Mouse (Mus musculus) brain, adult 2 months (tissue): Measurements from ENCODE around the gene Atg13.

Experiments
- DNase-seq: peaks from one replicate; pipeline ENCODE4 v3.0.0; 2011; ENCODE audit warnings: low read depth, low spot score

Atg13 gene

DNA sequence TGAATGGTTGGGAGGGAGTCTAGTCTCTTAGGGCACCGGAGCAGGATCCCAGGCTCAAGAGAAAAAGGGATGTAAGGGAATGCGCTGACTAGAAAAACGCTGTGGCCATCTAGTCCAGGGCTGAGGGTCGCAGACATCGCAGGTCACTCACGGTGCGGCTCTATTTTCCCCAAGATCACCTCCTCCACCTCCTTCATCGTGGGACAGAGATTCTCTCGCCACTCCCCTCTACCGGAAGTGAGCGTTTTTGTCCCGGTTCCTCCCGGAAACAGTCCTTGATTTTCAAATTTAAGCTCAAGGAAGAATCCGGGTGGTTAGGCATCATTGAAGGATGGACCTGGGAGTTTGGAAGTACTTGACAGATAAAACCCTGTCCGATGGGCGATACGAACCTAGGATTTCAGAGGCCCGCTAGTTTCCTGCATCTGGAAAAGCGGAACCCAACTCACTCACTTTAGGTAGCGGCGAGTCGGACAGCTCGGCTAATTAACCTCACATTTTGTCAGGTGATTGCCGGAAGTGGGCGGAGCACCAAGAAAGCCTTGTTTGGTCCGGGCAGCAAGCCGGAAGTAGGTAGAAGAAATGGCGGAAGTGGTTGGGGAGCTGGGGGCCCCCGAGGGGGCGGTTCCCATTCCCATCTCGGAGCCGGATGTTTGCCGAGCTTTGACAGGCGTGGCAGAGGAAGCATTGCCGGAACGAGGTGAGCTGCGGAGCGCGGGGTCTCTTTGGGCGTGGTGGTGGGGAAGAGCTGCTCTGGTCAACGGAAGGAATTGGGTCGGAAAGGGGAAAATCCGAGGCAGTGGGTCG lies 60.6 kb downstream of the Atg13 start, which contains the start of the genes Zfp408 and Arhgap1:
TSS of gene Zfp408 (minus strand) at position 239 of the 807 bp plus-strand sequence.
TSS of gene Arhgap1 (plus strand) at position 308 of the 807 bp plus-strand sequence.
- DNase-seq, result peak; percentile 99

GRCm38 (mm10) chr2:91649152-91649551 lies 61.2 kb downstream of the Atg13 start:
- DNase-seq, result no peak

GRCm38 (mm10) chr2:91646733-91647132 lies 63.6 kb downstream of the Atg13 start:
- DNase-seq, result peak; percentile 83

DNA sequence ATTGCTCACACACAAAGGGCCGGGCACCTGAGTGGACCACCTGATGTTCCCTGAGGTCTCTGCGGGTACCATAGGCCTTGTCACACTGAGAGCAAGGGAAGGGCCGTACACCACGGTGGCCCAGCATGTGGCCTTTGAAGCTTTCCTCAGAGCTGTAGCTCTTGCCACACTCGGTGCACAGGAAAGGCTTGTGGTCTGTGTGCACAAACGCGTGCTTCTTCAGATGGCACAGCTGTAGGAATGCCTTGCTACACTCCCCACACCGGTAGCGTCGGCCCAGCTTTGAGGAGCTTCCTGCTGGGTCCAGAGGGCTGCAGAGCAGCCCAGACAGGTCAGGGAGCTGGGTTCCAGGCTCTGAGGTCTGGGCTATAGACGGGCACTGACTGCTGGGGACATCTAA lies 64.6 kb downstream of the Atg13 start:
- DNase-seq, result no peak

- DNase-seq, result no peak
These were observed 65.0 kb downstream of the Atg13 start for GRCm38 (mm10) chr2:91645354-91645753.

GRCm38 (mm10) chr2:91644021-91644420 lies 66.4 kb downstream of the Atg13 start:
- DNase-seq, result no peak

- no peak for DNase-seq
These were observed 67.5 kb downstream of the Atg13 start for GRCm38 (mm10) chr2:91642825-91643415.

GRCm38 (mm10) chr2:91638931-91639330 lies 71.4 kb downstream of the Atg13 start:
- no peak for DNase-seq

DNA sequence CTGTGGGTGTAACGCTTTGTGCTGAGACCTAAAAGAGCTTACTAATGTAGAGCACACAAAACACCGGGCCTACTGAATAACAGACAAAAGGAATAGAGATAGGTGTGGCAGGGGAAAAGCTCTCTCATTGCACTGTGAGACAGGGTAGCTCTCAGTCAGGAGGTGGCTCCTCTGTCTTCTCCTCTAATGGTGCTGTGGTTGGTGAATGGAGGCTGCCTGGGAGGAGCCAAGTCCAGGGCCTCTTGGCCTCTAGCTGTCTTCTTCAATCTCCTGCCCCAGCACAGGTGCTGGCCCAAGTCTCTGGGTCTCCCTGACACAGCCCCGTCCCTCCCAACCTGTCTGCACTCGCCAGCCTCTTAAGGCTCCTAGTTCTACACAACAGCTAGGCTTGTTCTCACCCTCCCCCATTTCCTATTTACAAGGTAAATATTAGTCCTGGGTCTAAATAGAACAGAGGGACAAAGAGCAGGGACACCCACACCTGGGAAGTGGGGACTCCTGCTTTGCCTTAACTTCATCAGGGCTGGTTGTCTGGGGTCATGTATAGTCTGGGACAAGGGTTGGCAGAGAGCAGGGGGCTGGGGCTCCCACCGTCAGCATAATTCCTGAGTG lies 73.5 kb downstream of the Atg13 start:
- DNase-seq, result no peak

- DNase-seq, result no peak
These were observed 74.1 kb downstream of the Atg13 start, which contains the start of gene F2 for GRCm38 (mm10) chr2:91636229-91636628. Gene F2, minus strand, starts transcription at chr2:91636414.

DNA sequence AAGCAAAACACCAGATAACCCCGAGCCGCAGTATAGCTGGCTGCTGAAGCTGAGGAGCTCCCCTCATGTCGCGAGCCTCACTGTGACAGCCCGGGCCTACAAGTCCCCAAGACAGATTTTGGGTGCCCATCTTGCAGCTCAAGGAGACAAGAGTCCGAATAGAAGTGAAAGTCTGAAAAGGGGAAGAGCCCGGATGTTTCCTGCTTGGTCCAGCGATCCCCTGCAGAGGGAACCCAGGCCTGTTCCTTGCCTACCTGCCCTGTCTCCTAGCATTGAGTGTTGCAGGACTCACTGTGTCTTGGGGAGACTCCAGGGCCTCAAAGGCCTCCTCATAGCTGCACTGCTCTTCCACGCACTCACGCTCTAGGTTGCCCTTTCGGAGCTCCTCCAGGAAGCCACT lies 74.9 kb downstream of the Atg13 start:
- no peak for DNase-seq

GRCm38 (mm10) chr2:91634841-91635240 lies 75.5 kb downstream of the Atg13 start:
- DNase-seq, result peak; percentile 80

GRCm38 (mm10) chr2:91633334-91633977 lies 76.9 kb downstream of the Atg13 start:
- DNase-seq, result no peak

DNA sequence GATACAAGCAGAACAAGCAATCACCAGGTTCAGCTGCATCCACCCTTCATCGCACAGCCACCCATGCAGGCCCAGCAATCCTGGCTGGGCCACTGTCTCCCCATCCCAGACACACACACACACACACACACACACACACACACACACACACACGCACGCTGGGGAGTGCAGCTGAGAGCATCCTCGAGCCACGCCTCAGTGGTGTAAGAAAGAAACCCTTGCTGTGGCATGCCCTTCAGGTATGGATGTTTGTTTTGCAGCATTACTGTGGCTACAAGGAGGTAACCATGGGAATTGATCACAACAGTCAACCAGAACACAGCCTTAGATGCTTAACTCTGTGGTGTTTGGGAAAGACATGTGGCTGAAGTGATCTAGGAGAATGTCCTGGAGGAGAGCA lies 78.1 kb downstream of the Atg13 start:
- no peak for DNase-seq

DNA sequence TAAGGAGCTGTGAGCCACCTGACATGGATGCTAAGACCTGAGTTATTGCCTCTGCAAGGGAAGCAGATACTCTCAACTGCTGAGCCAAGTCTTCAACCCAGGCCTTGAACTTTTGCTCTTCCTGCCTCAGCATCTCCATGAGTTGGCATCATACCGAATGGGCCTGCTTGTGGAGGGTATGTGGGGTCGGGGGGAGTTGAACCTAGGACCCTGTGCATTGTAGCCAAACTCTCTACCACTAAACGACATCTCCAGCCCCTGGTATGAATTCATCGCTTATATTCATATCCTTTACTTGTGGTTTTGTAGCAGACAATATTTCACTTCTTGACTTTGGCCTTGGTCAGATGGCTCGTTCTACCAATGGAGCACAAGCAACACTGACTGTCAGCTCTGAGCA lies 78.5 kb downstream of the Atg13 start:
- no peak for DNase-seq

DNA sequence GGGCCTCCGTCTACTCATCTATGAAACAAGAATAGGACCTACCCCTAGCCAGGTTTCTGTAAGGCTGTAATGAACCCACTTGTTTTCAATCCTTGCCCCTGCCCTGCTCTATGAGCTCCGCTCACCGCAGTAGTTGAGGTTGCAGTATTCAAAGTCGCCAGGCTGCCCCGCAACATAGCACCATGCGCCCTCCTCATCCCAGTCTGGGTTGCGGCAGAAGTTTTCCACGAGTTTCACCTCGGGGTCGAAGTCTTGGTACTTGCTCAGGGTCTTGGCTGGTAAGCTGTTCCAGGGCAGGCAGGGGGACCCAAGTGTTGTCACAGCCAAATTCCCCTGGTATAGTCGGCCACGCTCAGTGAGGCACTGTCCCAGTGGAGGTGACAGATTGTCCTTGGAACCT lies 80.0 kb downstream of the Atg13 start:
- no peak for DNase-seq

DNA sequence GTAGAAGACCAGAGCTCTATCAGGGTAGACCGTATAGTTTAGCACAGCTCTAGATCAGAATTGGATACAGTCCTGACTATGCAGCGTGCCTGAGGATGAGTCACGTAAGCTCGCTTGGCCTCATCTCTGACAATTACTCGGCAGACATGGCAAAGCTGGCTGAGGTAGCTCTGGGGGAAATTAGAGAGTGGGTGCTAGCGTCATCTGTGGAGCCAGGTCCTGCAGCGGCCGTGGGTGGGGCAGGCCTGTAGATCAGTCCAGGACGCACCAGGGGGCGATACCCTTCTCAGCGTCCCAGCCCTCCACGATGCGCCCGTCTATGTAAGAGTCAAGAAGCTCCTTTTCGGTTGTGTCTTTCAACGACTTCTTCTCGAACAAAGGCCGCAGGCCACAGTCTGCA lies 80.7 kb downstream of the Atg13 start:
- DNase-seq, result peak; percentile 83

DNA sequence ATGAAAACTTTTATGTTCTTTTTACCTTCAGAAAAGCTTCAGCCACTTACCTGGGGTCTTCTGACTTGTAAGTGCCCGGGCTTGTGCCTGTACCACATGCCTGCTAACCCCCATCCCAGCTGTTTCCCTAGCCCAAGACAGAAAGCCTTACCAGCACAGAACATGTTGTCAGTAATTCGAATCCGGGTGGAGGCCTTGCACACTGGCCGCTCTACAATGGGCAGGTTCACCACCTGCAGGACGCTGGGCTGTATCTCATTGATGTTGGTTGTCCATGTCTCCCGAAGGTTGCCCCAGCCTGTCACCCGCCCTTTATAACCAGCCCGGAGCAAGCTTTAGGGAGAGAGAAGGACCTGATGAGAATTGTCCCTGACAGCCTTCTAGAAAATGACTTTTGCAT lies 82.2 kb downstream of the Atg13 start:
- no peak for DNase-seq

- no peak for DNase-seq
These were observed 82.9 kb downstream of the Atg13 start for GRCm38 (mm10) chr2:91627486-91627885.
